Comparison of ENCODE assay signal across 22 mouse cellular contexts in the genomic region with DNA sequence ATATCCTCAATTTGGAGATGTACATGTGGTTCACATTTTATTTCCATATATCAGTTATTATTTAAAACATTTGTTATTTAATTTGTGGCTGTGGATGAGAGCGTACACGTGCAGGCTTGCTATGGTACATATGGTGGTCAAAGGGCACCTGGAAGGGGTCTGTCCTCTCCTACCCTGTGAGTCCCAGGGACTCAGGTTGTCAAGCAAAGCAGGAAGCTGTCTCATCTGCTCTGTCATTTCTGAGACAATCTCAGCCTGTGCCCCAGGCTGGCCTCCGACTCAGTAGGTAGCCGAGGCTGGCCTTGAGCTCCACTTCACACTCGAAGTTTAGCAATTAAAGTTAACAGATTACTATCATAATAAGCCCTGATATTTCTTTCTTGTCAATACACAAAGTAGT. TPM values are rescaled to one million over a fixed set of nuclear protein-coding genes. Genes with fewer than 3 reads are reported as not detected.
DNase-seq lines count a peak whose midpoint lies in the region; ATAC-seq and TF ChIP-seq lines count a peak whose summit lies in the region.
"Had no signal": no experiment of that assay in that cellular context is flagged by ENCODE, and none has a peak within 500 bp of the region (broad histone marks: within the 10 kb centered on the region; RNA-seq: fewer than 3 reads in every experiment).

No protein-coding gene starts in this region.

- peak overlapping the region; percentile 88 for H3K4me3 ChIP-seq in spleen, adult 2 months (ENCODE audit: extremely low read depth, insufficient read depth, insufficient read length)
- peak overlapping the region; percentile 33 for H3K4me3 ChIP-seq in bone marrow, adult 2 months (replicated peaks; ENCODE audit: control insufficient read depth, low read depth, low read length)
- H3K4me3 ChIP-seq: embryonic facial prominence, embryonic 15.5 days; erythroblast, embryonic 14.5 days; forebrain, embryonic 10.5 days; heart, adult 2 months had no signal

- WGBS in spleen, adult 2 months: 75% methylated on average over 5 of the region's 5 CpGs
- WGBS in bone marrow, adult 2 months: 81% methylated on average over 5 of the region's 5 CpGs

- peaks cover 22% of the 10 kb centered on the region for H3K4me1 ChIP-seq in spleen, adult 2 months (ENCODE audit: control insufficient read depth, insufficient read depth, insufficient read length)
- peaks cover 6% of the 10 kb centered on the region; the same call in 1 of the 2 replicates for H3K4me1 ChIP-seq in bone marrow, adult 2 months (ENCODE audit: control insufficient read depth, insufficient read depth, low read length)

- no peak for TF ChIP-seq POLR2A in spleen, adult 2 months (IDR thresholded peaks at IDR 0.05; ENCODE audit: low read depth, low read length)
- TF ChIP-seq POLR2A in bone marrow, adult 2 months (IDR thresholded peaks at IDR 0.05; ENCODE audit: borderline replicate concordance, control insufficient read depth, low read depth, low read length): no peak

- no peaks in the 10 kb centered on the region for H3K36me3 ChIP-seq in spleen, adult 2 months (ENCODE audit: control insufficient read depth, insufficient read depth, low read length)
- H3K36me3 ChIP-seq: embryonic facial prominence, embryonic 15.5 days; forebrain, embryonic 10.5 days; G1E; heart, embryonic 15.5 days; hindbrain, embryonic 10.5 days had no signal

- 0 out of 2 replicates have a peak overlapping the region, but pooled peaks have one; percentile 97 for H3K27ac ChIP-seq in spleen, adult 2 months (ENCODE audit: insufficient read depth, low read length)
- H3K27ac ChIP-seq in bone marrow, adult 2 months (ENCODE audit: control insufficient read depth, insufficient read depth, low read depth, low read length, poor library complexity): 0 out of 2 replicates have a peak overlapping the region, but pooled peaks have one; percentile 9
- H3K27ac ChIP-seq: embryonic facial prominence, embryonic 15.5 days; forebrain, embryonic 10.5 days; heart, adult 2 months; heart, embryonic 15.5 days; hindbrain, embryonic 10.5 days; hindbrain, embryonic 14.5 days had no signal

- no peak for ATAC-seq in CD4-positive, CD25-positive, alpha-beta regulatory T cell, adult 4 months
- ATAC-seq: forebrain, embryonic 14.5 days had no signal

- DNase-seq in CD4-positive, CD25-positive, alpha-beta regulatory T cell, adult 2 months (ENCODE audit: low read depth, low spot score): peak; percentile 23
- no peak for DNase-seq in spleen, adult 2 months (ENCODE audit: low read depth in 1 of 2, low spot score in 2 of 2)
- DNase-seq in spleen, postnatal 36 days (ENCODE audit: low spot score in 2 of 2): no peak
- peak; percentile 57 for DNase-seq in naive thymus-derived CD4-positive, alpha-beta T cell, adult 2 months (ENCODE audit: low read depth)
- DNase-seq in B cell, adult 2 months: no peak
- no peak for DNase-seq in frontal cortex, postnatal 36 days (ENCODE audit: low spot score in 2 of 2)
- DNase-seq: adrenal gland, postnatal 25 days; cerebellum, adult 11 months; cerebellum, adult 8-10 months; cerebellum, postnatal 14 days; embryo, embryonic 11 days; heart, adult 2 months had no signal

- TF ChIP-seq CTCF in spleen, adult 2 months (IDR thresholded peaks at IDR 0.05; ENCODE audit: extremely low read depth, insufficient read depth, insufficient read length, insufficient replicate concordance): no peak
- TF ChIP-seq CTCF in bone marrow, adult 2 months (IDR thresholded peaks at IDR 0.05; ENCODE audit: control insufficient read depth, insufficient read depth, low read length): no peak

- H3K27me3 ChIP-seq in spleen, adult 2 months (ENCODE audit: control insufficient read depth, insufficient read depth, low read length): no peaks in the 10 kb centered on the region

RNA-seq across cellular contexts. Expression of gene Pik3r5, which starts 1.6 kb away (rescaled TPM):
- polyA plus RNA-seq in CD4-positive, CD25-positive, alpha-beta regulatory T cell, adult 4 months (2017; shearing (Covaris generic)): 10 to 100 TPM; 17.9 to 26.3 TPM
- 34.7 and 37.3 TPM in 2 replicates for polyA plus RNA-seq in spleen, adult 2 months (2012; rRNA removed)
- polyA plus RNA-seq in bone marrow, adult 2 months (2011; ENCODE audit: insufficient read depth, insufficient read length, low replicate concordance, missing spikeins): 6.4 and 26.5 TPM in 2 replicates

RNA-seq across cellular contexts. Expression of gene Ntn1, which starts 32.9 kb away (rescaled TPM):
- under 1 TPM; 0.63 to 0.90 TPM for polyA plus RNA-seq in CD4-positive, CD25-positive, alpha-beta regulatory T cell, adult 4 months (2017; shearing (Covaris generic))
- polyA plus RNA-seq in spleen, adult 2 months (2012; rRNA removed): 3.8 and 5.5 TPM in 2 replicates
- polyA plus RNA-seq in bone marrow, adult 2 months (2011; ENCODE audit: insufficient read depth, insufficient read length, low replicate concordance, missing spikeins): 0.72 TPM in 1 of 2 replicates, not detected in the other
- polyA plus RNA-seq: erythroblast, embryonic 14.5 days; G1E had no signal

Comparison
In these comparisons a context has a peak if more than half of its experiments do, and no peak if none do; other contexts are left out.
1. DNase-seq: peak in CD4-positive, CD25-positive, alpha-beta regulatory T cell, adult 2 months (single experiment) and naive thymus-derived CD4-positive, alpha-beta T cell, adult 2 months (single experiment); none in spleen, adult 2 months (0 of 2), spleen, postnatal 36 days (0 of 2), B cell, adult 2 months (0 of 2) and frontal cortex, postnatal 36 days (0 of 2).